Mouse (Mus musculus) midbrain, embryonic 11.5 days (tissue): ENCODE results near the gene Il1b. TPM values are rescaled to one million over a fixed set of nuclear protein-coding genes. Genes with fewer than 3 reads are reported as not detected.

ENCODE experiments used
- ATAC-seq: fragments of 200-750 bp; cut with Nextera tagmentation; 2 replicates; pipeline ENCODE4 v1.8.0; 2017; ENCODE audit warnings: moderate TSS enrichment, moderate library complexity; ENCODE audit not compliant: low FRiP score
- DNase-seq: peaks from one replicate; pipeline ENCODE4 v3.0.0; 2015; ENCODE audit warnings: low spot score; ENCODE audit errors: missing footprints
- H3K27ac ChIP-seq: fragments of 300-500 bp; sonication (generic); 2 replicates; pipeline ENCODE4 v1.5.1; 2014; ENCODE audit warnings: low read depth, low read length
- H3K27me3 ChIP-seq: fragments of 300-500 bp; sonication (generic); 2 replicates; pipeline ENCODE4 v1.6.1; 2014; ENCODE audit warnings: mild to moderate bottlenecking, low read length, moderate library complexity, mixed read lengths; ENCODE audit not compliant: control insufficient read depth, insufficient read depth
- H3K36me3 ChIP-seq: fragments of 300-500 bp; sonication (generic); 2 replicates; pipeline ENCODE4 v1.6.1; 2014; ENCODE audit warnings: mild to moderate bottlenecking, low read length, moderate library complexity, mixed read lengths; ENCODE audit not compliant: control insufficient read depth, insufficient read depth
- H3K4me1 ChIP-seq: fragments of 300-500 bp; sonication (generic); 2 replicates; pipeline ENCODE4 v1.6.1; 2014; ENCODE audit warnings: low read length; ENCODE audit not compliant: control insufficient read depth, insufficient read depth
- H3K4me2 ChIP-seq: fragments of 300-500 bp; sonication (generic); 2 replicates; pipeline ENCODE4 v1.6.1; 2014; ENCODE audit warnings: mild to moderate bottlenecking, moderate library complexity
- H3K4me3 ChIP-seq: fragments of 300-500 bp; sonication (generic); 2 replicates; pipeline ENCODE4 v1.5.1; 2014; ENCODE audit warnings: low read depth, low read length
- H3K9ac ChIP-seq: fragments of 300-500 bp; sonication (generic); 2 replicates; pipeline ENCODE4 v1.6.1; 2014; ENCODE audit warnings: low read length
- H3K9me3 ChIP-seq: fragments of 300-500 bp; sonication (generic); 2 replicates; pipeline ENCODE4 v1.6.1; 2016; ENCODE audit warnings: low read length; ENCODE audit not compliant: control insufficient read depth
- WGBS: fragments of 180-500 bp; shearing (Covaris S2); extraction: QIAGEN DNeasy Blood & Tissue Kit; methylation state at CpG from one replicate; pipeline ENCODE4 v1.1.7; 2014; 5-methylcytosine and 5-hydroxymethylcytosine counted together
- polyA plus RNA-seq: library from polyadenylated mRNA; unstranded; fragments of >200 nt; fragmentation: Nextera tagmentation; extraction: Ambion mirVana; gene quantifications from 2 replicates; pipeline ENCODE4 v1.2.1, GENCODE M21; 2014

The Il1b gene
- polyA plus RNA-seq, 1 experiment from 2014 or later = not detected

GRCm38 (mm10) chr2:129380746-129381474 is 10.0 kb upstream of the Il1b start:
- ATAC-seq (no peak), DNase-seq (no peak)
- Histone ChIP-seq H3K36me3 (no peaks in the 10 kb centered on the region), H3K27ac (no peak overlapping the region), H3K27me3 (no peaks in the 10 kb centered on the region), H3K4me1 (no peaks in the 10 kb centered on the region), H3K4me3 (no peak overlapping the region), H3K9me3 (no peaks in the 10 kb centered on the region), H3K9ac (no peak overlapping the region), H3K4me2 (no peak overlapping the region)
- whole genome bisulfite sequencing = 88% methylated on average over 5 of the region's 5 CpGs

- ATAC-seq = no peak
- no peak overlapping the region for H3K27ac ChIP-seq
- H3K4me3 ChIP-seq = no peak overlapping the region
- no peaks in the 10 kb centered on the region for H3K9me3 ChIP-seq
- H3K4me2 ChIP-seq = no peak overlapping the region
- DNase-seq = no peak
- WGBS = 77% methylated on average over 5 of the region's 5 CpGs
- H3K9ac ChIP-seq = no peak overlapping the region
- H3K36me3 ChIP-seq = no peaks in the 10 kb centered on the region
- no peaks in the 10 kb centered on the region for H3K27me3 ChIP-seq
- no peaks in the 10 kb centered on the region for H3K4me1 ChIP-seq
These were observed 9.3 kb upstream of the Il1b start for GRCm38 (mm10) chr2:129380211-129380610.

GRCm38 (mm10) chr2:129373307-129373706 is 2.4 kb upstream of the Il1b start:
- 89% methylated on average over 4 of the region's 4 CpGs for WGBS
- H3K9ac ChIP-seq = no peak overlapping the region
- no peak for ATAC-seq
- no peaks in the 10 kb centered on the region for H3K27me3 ChIP-seq
- H3K36me3 ChIP-seq = no peaks in the 10 kb centered on the region
- no peaks in the 10 kb centered on the region for H3K9me3 ChIP-seq
- no peak overlapping the region for H3K4me3 ChIP-seq
- H3K4me1 ChIP-seq = no peaks in the 10 kb centered on the region
- no peak overlapping the region for H3K4me2 ChIP-seq
- no peak overlapping the region for H3K27ac ChIP-seq
- no peak for DNase-seq

GRCm38 (mm10) chr2:129369615-129370014 is 1.3 kb downstream of the Il1b start:
- Histone ChIP-seq H3K4me3 (no peak overlapping the region), H3K27me3 (no peaks in the 10 kb centered on the region), H3K9me3 (no peaks in the 10 kb centered on the region), H3K4me1 (no peaks in the 10 kb centered on the region), H3K4me2 (no peak overlapping the region), H3K9ac (no peak overlapping the region), H3K36me3 (no peaks in the 10 kb centered on the region), H3K27ac (no peak overlapping the region)
- DNase-seq (no peak), ATAC-seq (no peak)
- WGBS = 93% methylated on average over 3 of the region's 3 CpGs

- Histone ChIP-seq H3K36me3 (no peaks in the 10 kb centered on the region), H3K27ac (no peak overlapping the region), H3K27me3 (no peaks in the 10 kb centered on the region), H3K9me3 (no peaks in the 10 kb centered on the region), H3K4me2 (no peak overlapping the region), H3K9ac (no peak overlapping the region), H3K4me3 (no peak overlapping the region), H3K4me1 (no peaks in the 10 kb centered on the region)
- ATAC-seq (no peak), DNase-seq (no peak)
- WGBS = 95% methylated on average over 5 of the region's 5 CpGs
These were observed 2.1 kb downstream of the Il1b start for GRCm38 (mm10) chr2:129368795-129369194.

- WGBS = 66% methylated on average over 2 of the region's 2 CpGs
- Histone ChIP-seq H3K4me2 (no peak overlapping the region), H3K27me3 (no peaks in the 10 kb centered on the region), H3K9ac (no peak overlapping the region), H3K27ac (no peak overlapping the region), H3K4me1 (no peaks in the 10 kb centered on the region), H3K9me3 (no peaks in the 10 kb centered on the region), H3K36me3 (no peaks in the 10 kb centered on the region), H3K4me3 (no peak overlapping the region)
- no peak for DNase-seq
- no peak for ATAC-seq
These were observed 2.8 kb downstream of the Il1b start for GRCm38 (mm10) chr2:129368106-129368505.

- Histone ChIP-seq H3K4me1 (no peaks in the 10 kb centered on the region), H3K27ac (no peak overlapping the region), H3K36me3 (no peaks in the 10 kb centered on the region), H3K4me2 (no peak overlapping the region), H3K27me3 (no peaks in the 10 kb centered on the region), H3K9me3 (no peaks in the 10 kb centered on the region), H3K9ac (no peak overlapping the region), H3K4me3 (no peak overlapping the region)
- no peak for DNase-seq
- ATAC-seq = no peak
- 85% methylated on average over 5 of the region's 5 CpGs for WGBS
These were observed 3.7 kb downstream of the Il1b start for GRCm38 (mm10) chr2:129367246-129367645.

- Histone ChIP-seq H3K4me1 (no peaks in the 10 kb centered on the region), H3K9me3 (no peaks in the 10 kb centered on the region), H3K36me3 (no peaks in the 10 kb centered on the region), H3K9ac (no peak overlapping the region), H3K27me3 (no peaks in the 10 kb centered on the region), H3K4me3 (no peak overlapping the region), H3K27ac (no peak overlapping the region), H3K4me2 (no peak overlapping the region)
- WGBS = 85% methylated on average over 3 of the region's 3 CpGs
- ATAC-seq (no peak), DNase-seq (no peak)
These were observed 9.9 kb downstream of the Il1b start for GRCm38 (mm10) chr2:129360975-129361560.

GRCm38 (mm10) chr2:129360197-129360596 is 10.7 kb downstream of the Il1b start:
- H3K27ac ChIP-seq = no peak overlapping the region
- 88% methylated on average over 10 of the region's 10 CpGs for WGBS
- no peak overlapping the region for H3K4me2 ChIP-seq
- no peak overlapping the region for H3K4me3 ChIP-seq
- H3K36me3 ChIP-seq = no peaks in the 10 kb centered on the region
- no peak for DNase-seq
- no peaks in the 10 kb centered on the region for H3K27me3 ChIP-seq
- H3K4me1 ChIP-seq = no peaks in the 10 kb centered on the region
- no peak overlapping the region for H3K9ac ChIP-seq
- ATAC-seq = no peak
- no peaks in the 10 kb centered on the region for H3K9me3 ChIP-seq
